Mouse (Mus musculus) cortical plate, adult 2 months (tissue): ENCODE measurements around the gene Usp54.

Source experiments
- CTCF ChIP-seq: fragments of 200-500 bp; IDR thresholded peaks from 2 replicates; pipeline ENCODE4 v1.5.1; 2011; ENCODE audit warnings: mild to moderate bottlenecking, control low read depth, low read length; ENCODE audit not compliant: insufficient read depth; ENCODE audit errors: extremely low read depth
- POLR2A ChIP-seq: fragments of 200-500 bp; IDR thresholded peaks from 2 replicates; pipeline ENCODE4 v1.6.1; 2011; ENCODE audit warnings: mild to moderate bottlenecking, low read length, control low read depth; ENCODE audit not compliant: insufficient read depth; ENCODE audit errors: extremely low read depth

- no peak for TF ChIP-seq CTCF
- TF ChIP-seq POLR2A = no peak
Measured at GRCm38 (mm10) chr14:20686576-20686975, 45.7 kb upstream of the Usp54 start.
